Mouse (Mus musculus) MEL (cell line): ENCODE results near the gene Rfk. TPM values are rescaled to one million over a fixed set of nuclear protein-coding genes. Genes with fewer than 3 reads are reported as not detected.

Source experiments
- DNase-seq: peaks from one replicate; pipeline ENCODE4 v3.0.0; 2011; ENCODE audit warnings: low read depth, low spot score
- H3K27ac ChIP-seq: 2 replicates; pipeline ENCODE4 v1.5.1; 2012; ENCODE audit warnings: low read depth, mild to moderate bottlenecking, control low read depth, low read length, moderate library complexity; ENCODE audit not compliant: control insufficient read depth
- H3K27me3 ChIP-seq, 2 experiments: fragments of 150-350 bp in 1 of 2; sonication (generic) in 1 of 2; 2 replicates each; pipeline ENCODE4 v1.6.1; 2012; ENCODE audit warnings: low read length in 2 of 2, mild to moderate bottlenecking in 2 of 2, improper control_type of control experiment in 1 of 2, moderate library complexity in 1 of 2; ENCODE audit not compliant: insufficient read depth in 2 of 2, control insufficient read depth in 1 of 2
- H3K36me3 ChIP-seq, 2 experiments: 2 replicates each; pipeline ENCODE4 v1.6.1; 2012 to 2014; ENCODE audit warnings: low read length in 2 of 2, improper control_type of control experiment in 1 of 2, inconsistent platforms in 1 of 2, mild to moderate bottlenecking in 1 of 2; ENCODE audit not compliant: insufficient read depth in 2 of 2, control insufficient read depth in 1 of 2
- H3K4me1 ChIP-seq, 2 experiments: fragments of 150-350 bp in 1 of 2; sonication (generic) in 1 of 2; 2 replicates each; pipeline ENCODE4 v1.6.1; 2012; ENCODE audit warnings: low read length in 2 of 2, improper control_type of control experiment in 1 of 2, mild to moderate bottlenecking in 1 of 2; ENCODE audit not compliant: insufficient read depth in 2 of 2, control insufficient read depth in 1 of 2
- H3K4me3 ChIP-seq, 2 experiments: fragments of 150-350 bp in 1 of 2; sonication (generic) in 1 of 2; 2 replicates each; pipeline ENCODE4 v1.5.1; 2012; ENCODE audit warnings: low read depth in 2 of 2, low read length in 2 of 2, mild to moderate bottlenecking in 2 of 2, moderate library complexity in 2 of 2, control low read depth in 1 of 2, improper control_type of control experiment in 1 of 2; ENCODE audit not compliant: control insufficient read depth in 1 of 2, insufficient read depth in 1 of 2
- H3K79me2 ChIP-seq: 2 replicates; pipeline ENCODE4 v1.6.1; 2012; ENCODE audit warnings: mild to moderate bottlenecking, low read length, moderate library complexity; ENCODE audit not compliant: control insufficient read depth, poor library complexity, insufficient read depth
- H3K9ac ChIP-seq: 2 replicates; pipeline ENCODE4 v1.6.1; 2012; ENCODE audit warnings: low read depth, mild to moderate bottlenecking, control low read depth, low read length, moderate library complexity; ENCODE audit not compliant: control insufficient read depth, poor library complexity, severe bottlenecking
- H3K9me3 ChIP-seq: fragments of 150-350 bp; sonication (generic); replicated peaks from 2 replicates; pipeline ENCODE4 v1.6.1; 2012; ENCODE audit warnings: mild to moderate bottlenecking, low read length, improper control_type of control experiment, moderate library complexity; ENCODE audit not compliant: insufficient read depth
- BHLHE40 ChIP-seq: IDR thresholded peaks from 2 replicates; pipeline ENCODE4 v1.6.1; 2012; ENCODE audit warnings: low read depth, mild to moderate bottlenecking, inconsistent platforms, low read length, improper control_type of control experiment, borderline replicate concordance
- CTCF ChIP-seq, 3 experiments: IDR thresholded peaks in 2 of 3; conservative IDR thresholded peaks in 1 of 3; 2 replicates each; pipeline ENCODE4 v1.5.1; 2011 to 2012; ENCODE audit warnings: low read length in 3 of 3, low read depth in 2 of 3, mild to moderate bottlenecking in 2 of 3, improper control_type of control experiment in 1 of 3, inconsistent platforms in 1 of 3, mixed read lengths in 1 of 3, moderate library complexity in 1 of 3; ENCODE audit not compliant: control insufficient read depth in 1 of 3, insufficient read depth in 1 of 3, poor library complexity in 1 of 3, severe bottlenecking in 1 of 3
- ETS1 ChIP-seq: IDR thresholded peaks from 2 replicates; pipeline ENCODE4 v1.6.1; 2012; ENCODE audit warnings: low read depth, mild to moderate bottlenecking, inconsistent platforms, low read length, improper control_type of control experiment, moderate library complexity
- GABPA ChIP-seq: IDR thresholded peaks from 2 replicates; pipeline ENCODE4 v1.6.1; 2012; ENCODE audit warnings: low read depth, mild to moderate bottlenecking, inconsistent platforms, low read length, improper control_type of control experiment, moderate library complexity
- JUND ChIP-seq: IDR thresholded peaks from 2 replicates; pipeline ENCODE4 v1.6.1; 2011; ENCODE audit warnings: low read depth, mild to moderate bottlenecking, improper control_type of control experiment, low read length
- MAFK ChIP-seq: IDR thresholded peaks from 2 replicates; pipeline ENCODE4 v1.6.1; 2011; ENCODE audit warnings: low read depth, mild to moderate bottlenecking, low read length, improper control_type of control experiment, borderline replicate concordance
- MAX ChIP-seq: IDR thresholded peaks from 2 replicates; pipeline ENCODE4 v1.6.1; 2011; ENCODE audit warnings: low read length, improper control_type of control experiment
- MAZ ChIP-seq: IDR thresholded peaks from 2 replicates; pipeline ENCODE4 v1.6.1; 2012; ENCODE audit warnings: low read depth, mild to moderate bottlenecking, inconsistent platforms, low read length, improper control_type of control experiment
- MYB ChIP-seq: IDR thresholded peaks from 2 replicates; pipeline ENCODE4 v1.6.1; 2011; ENCODE audit warnings: mild to moderate bottlenecking, low read depth, low read length, improper control_type of control experiment
- NELFE ChIP-seq: IDR thresholded peaks from 2 replicates; pipeline ENCODE4 v1.6.1; 2011; ENCODE audit warnings: low read depth, low read length, improper control_type of control experiment
- POLR2AphosphoS2 ChIP-seq: IDR thresholded peaks from 2 replicates; pipeline ENCODE4 v1.6.1; 2011; ENCODE audit warnings: low read length, improper control_type of control experiment
- RAD21 ChIP-seq: IDR thresholded peaks from 2 replicates; pipeline ENCODE4 v1.6.1; 2011; ENCODE audit warnings: mild to moderate bottlenecking, low read depth, low read length, improper control_type of control experiment
- RCOR1 ChIP-seq: IDR thresholded peaks from 2 replicates; pipeline ENCODE4 v1.6.1; 2012; ENCODE audit warnings: low read depth, mild to moderate bottlenecking, inconsistent platforms, low read length, improper control_type of control experiment
- TBP ChIP-seq: IDR thresholded peaks from 2 replicates; pipeline ENCODE4 v1.8.0; 2011; ENCODE audit warnings: low read depth, low read length, improper control_type of control experiment
- UBTF ChIP-seq: IDR thresholded peaks from 2 replicates; pipeline ENCODE4 v1.6.1; 2012; ENCODE audit warnings: low read depth, mild to moderate bottlenecking, inconsistent platforms, low read length, improper control_type of control experiment, moderate library complexity, borderline replicate concordance; ENCODE audit not compliant: insufficient read depth
- ZC3H11A ChIP-seq: IDR thresholded peaks from 2 replicates; pipeline ENCODE4 v1.6.1; 2012; ENCODE audit warnings: low read depth, mild to moderate bottlenecking, inconsistent platforms, low read length, improper control_type of control experiment
- ZKSCAN1 ChIP-seq: IDR thresholded peaks from 2 replicates; pipeline ENCODE4 v1.6.1; 2012; ENCODE audit warnings: low read depth, mild to moderate bottlenecking, inconsistent platforms, low read length, improper control_type of control experiment, moderate library complexity
- ZMIZ1 ChIP-seq: IDR thresholded peaks from 2 replicates; pipeline ENCODE4 v1.6.1; 2012; ENCODE audit warnings: low read depth, mild to moderate bottlenecking, inconsistent platforms, low read length, improper control_type of control experiment, moderate library complexity
- polyA plus RNA-seq, 2 experiments: library from polyadenylated mRNA; stranded (reverse) in 1 of 2; unstranded in 1 of 2; fragments of >175 nt in 1 of 2; fragments of >200 nt in 1 of 2; gene quantifications; 2 replicates each; pipeline versions ENCODE4 v1.2.1 to v1.2.4; 2012; ENCODE audit warnings: low replicate concordance in 2 of 2, low read depth in 1 of 2; ENCODE audit not compliant: insufficient read length in 2 of 2, insufficient read depth in 1 of 2, missing spikeins in 1 of 2
- total RNA-seq: library from RNA; depleted of rRNA; stranded (reverse); fragments of 300-350 nt; gene quantifications from 2 replicates; pipeline ENCODE4 v1.2.3, GENCODE M21; 2012; rRNA removed

Gene Rfk
- total and polyA plus RNA-seq, 3 experiments = 16.2 to 39.7 TPM; not detected in 1

DNA sequence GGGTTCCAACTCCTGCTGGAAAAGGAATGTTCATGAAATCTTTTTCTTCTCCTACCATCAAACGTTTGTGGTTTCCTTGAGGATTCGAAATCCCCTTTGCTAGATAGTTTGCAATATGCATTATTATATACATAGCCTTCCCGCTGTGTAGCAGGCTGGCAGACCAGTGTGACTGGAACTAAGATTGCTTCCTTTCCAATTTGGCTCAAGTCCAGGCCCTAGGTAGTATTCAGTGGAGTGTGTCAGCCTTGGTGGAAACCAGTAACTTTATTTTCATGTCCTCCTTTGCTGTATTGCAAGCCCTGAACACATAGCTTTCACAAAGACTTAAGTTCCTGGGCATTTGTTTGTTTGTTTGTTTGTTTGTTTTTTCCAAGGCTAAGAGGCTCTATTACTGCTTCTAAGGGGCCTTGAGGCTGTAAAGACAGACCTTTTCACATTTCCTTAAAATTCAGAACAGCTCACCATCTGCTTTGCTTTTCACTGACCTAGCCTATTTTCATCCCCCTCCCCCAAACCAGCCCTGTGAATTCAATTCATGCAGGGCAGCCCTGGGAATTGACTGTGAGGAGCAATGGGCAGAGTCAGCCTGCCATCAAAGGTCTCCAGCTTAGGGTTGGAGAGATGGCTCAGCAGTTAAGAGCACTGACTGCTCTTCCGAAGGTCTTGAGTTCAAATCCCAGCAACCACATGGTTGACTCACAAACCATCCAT, 45.8 kb downstream of the Rfk start:
- TF ChIP-seq NELFE = no peak
- no peaks in the 10 kb centered on the region for H3K79me2 ChIP-seq
- H3K4me3 ChIP-seq = no peak overlapping the region

DNA sequence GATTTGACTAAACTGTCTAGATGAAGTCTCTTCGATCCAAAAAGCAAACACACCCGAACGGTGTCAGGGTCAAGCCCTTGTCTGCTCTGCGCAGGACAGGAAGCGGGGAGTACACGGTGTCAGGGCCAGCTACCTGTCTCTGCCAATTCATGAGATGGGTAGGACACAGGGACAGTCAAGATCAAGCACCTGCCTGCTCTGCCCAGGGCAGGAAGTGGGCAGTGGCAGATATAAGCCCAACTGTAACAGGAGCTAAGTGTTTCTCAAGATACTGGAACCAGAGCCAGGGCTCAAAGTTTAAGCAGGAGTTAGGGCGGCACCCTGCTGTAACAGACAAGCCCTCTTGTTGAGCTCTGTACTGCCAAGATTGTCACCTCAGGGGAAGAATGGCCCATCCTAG, 49.7 kb downstream of the Rfk start:
- TF ChIP-seq MAFK (no peak), GABPA (no peak), TBP (no peak), MAZ (no peak), RCOR1 (no peak), JUND (no peak), BHLHE40 (no peak), ZKSCAN1 (no peak), ETS1 (no peak), POLR2AphosphoS2 (no peak), UBTF (no peak), RAD21 (no peak), MYB (no peak), CTCF (IDR thresholded peaks at IDR 0.05 in 2 of 3, conservative IDR thresholded peaks at IDR 0.05 in 1 of 3; ENCODE audit: control insufficient read depth in 1 of 3, insufficient read depth in 1 of 3, low read depth in 2 of 3, low read length in 3 of 3, poor library complexity in 1 of 3, severe bottlenecking in 1 of 3) (no peak), ZMIZ1 (no peak), MAX (no peak), ZC3H11A (no peak), NELFE (no peak)
- H3K79me2 ChIP-seq = no peaks in the 10 kb centered on the region
- H3K9me3 ChIP-seq = no peaks in the 10 kb centered on the region
- H3K27ac ChIP-seq = no peak overlapping the region
- H3K9ac ChIP-seq = no peak overlapping the region
- DNase-seq = no peak
- no peaks in the 10 kb centered on the region for H3K4me1 ChIP-seq
- no peak overlapping the region for H3K4me3 ChIP-seq
- H3K27me3 ChIP-seq = no peaks in the 10 kb centered on the region; a peak in 1 of 4 replicates
- no peaks in the 10 kb centered on the region for H3K36me3 ChIP-seq

More for the DNA sequence above, 45.8 kb downstream of the Rfk start:
- Histone ChIP-seq H3K27me3 (no peaks in the 10 kb centered on the region; a peak in 1 of 4 replicates), H3K4me1 (no peaks in the 10 kb centered on the region), H3K27ac (no peak overlapping the region), H3K36me3 (no peaks in the 10 kb centered on the region), H3K9me3 (no peaks in the 10 kb centered on the region), H3K9ac (no peak overlapping the region)
- no peak for DNase-seq

Other genes starting within 250 kb of the Rfk start
- gene Gcnt1, start 21.2 kb upstream of the Rfk start, total RNA-seq = 0.13 TPM in 1 of 2 replicates, not detected in the other
- under 1 TPM in 1 of 2 experiments, not detected in 1; 0.22 TPM for gene Gcnt1, start 21.2 kb upstream of the Rfk start, polyA plus RNA-seq